Mouse (Mus musculus) intestine, embryonic 14.5 days (tissue): ENCODE measurements around the gene Atg101. TPM values are rescaled to one million over a fixed set of nuclear protein-coding genes. Genes with fewer than 3 reads are reported as not detected.

Experiments
- ATAC-seq: fragments of 200-750 bp; cut with Nextera tagmentation; replicated peaks from 2 replicates; pipeline ENCODE4 v1.8.0; 2017; ENCODE audit warnings: low read depth, moderate number of reproducible peaks, moderate TSS enrichment, moderate library complexity; ENCODE audit not compliant: low FRiP score, low TSS enrichment
- DNase-seq: peaks from one replicate; pipeline ENCODE4 v3.0.0-alpha.2; 2018; ENCODE audit warnings: low spot score
- H3K27ac ChIP-seq: fragments of 300-500 bp; sonication (generic); 2 replicates; pipeline ENCODE4 v1.5.1; 2014; ENCODE audit warnings: low read depth, mild to moderate bottlenecking, control low read depth
- H3K27me3 ChIP-seq: fragments of 300-500 bp; sonication (generic); replicated peaks from 2 replicates; pipeline ENCODE4 v1.6.1; 2014; ENCODE audit warnings: low read length, control low read depth; ENCODE audit not compliant: control insufficient read depth, insufficient read depth
- H3K36me3 ChIP-seq: fragments of 300-500 bp; sonication (generic); 2 replicates; pipeline ENCODE4 v1.6.1; 2014; ENCODE audit warnings: low read length, control low read depth; ENCODE audit not compliant: control insufficient read depth, insufficient read depth
- H3K4me1 ChIP-seq: fragments of 300-500 bp; sonication (generic); replicated peaks from 2 replicates; pipeline ENCODE4 v1.6.1; 2014; ENCODE audit warnings: low read length, control low read depth, mixed read lengths; ENCODE audit not compliant: control insufficient read depth, insufficient read depth
- H3K4me2 ChIP-seq: fragments of 300-500 bp; sonication (generic); 2 replicates; pipeline ENCODE4 v1.6.1; 2014; ENCODE audit warnings: low read length
- H3K4me3 ChIP-seq: fragments of 300-500 bp; sonication (generic); 2 replicates; pipeline ENCODE4 v1.5.1; 2014; ENCODE audit warnings: low read depth, low read length, control low read depth, mixed read lengths
- H3K9ac ChIP-seq: fragments of 300-500 bp; sonication (generic); 2 replicates; pipeline ENCODE4 v1.6.1; 2014; ENCODE audit warnings: mild to moderate bottlenecking, low read length
- H3K9me3 ChIP-seq: fragments of 300-500 bp; sonication (generic); 2 replicates; pipeline ENCODE4 v1.6.1; 2016; ENCODE audit warnings: low read length, control low read depth; ENCODE audit not compliant: control insufficient read depth
- WGBS: fragments of 180-500 bp; shearing (Covaris S2); extraction: QIAGEN DNeasy Blood & Tissue Kit; methylation state at CpG from one replicate; pipeline ENCODE4 v1.1.7; 2014; 5-methylcytosine and 5-hydroxymethylcytosine counted together
- polyA plus RNA-seq: library from polyadenylated mRNA; unstranded; fragments of >200 nt; fragmentation: Nextera tagmentation; extraction: Ambion mirVana; gene quantifications from 2 replicates; pipeline ENCODE4 v1.2.1, GENCODE M21; 2014

The Atg101 gene
- polyA plus RNA-seq, 1 experiment from 2014 or later: 67.1 TPM

DNA sequence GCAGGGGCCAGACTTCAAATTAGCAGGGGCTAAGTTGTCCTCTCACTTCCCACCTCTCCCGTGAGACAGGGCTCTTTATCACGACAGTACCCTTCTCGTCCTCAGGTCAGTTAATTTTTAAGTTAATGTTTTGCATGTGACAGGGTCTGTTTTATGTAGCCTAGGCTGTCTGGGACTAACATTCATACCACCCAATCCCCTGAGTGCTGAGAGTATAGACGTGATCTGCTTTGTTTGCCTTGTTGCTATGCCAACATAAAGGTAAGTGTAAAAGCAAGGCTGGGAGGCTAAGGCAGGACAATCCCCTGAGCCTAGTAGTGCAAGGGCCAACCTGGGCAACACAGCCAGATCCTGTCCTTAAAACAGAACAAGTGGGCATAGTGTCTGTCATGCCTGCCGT, 25.4 kb downstream of the Atg101 start:
- Histone ChIP-seq H3K36me3 (no peaks in the 10 kb centered on the region), H3K4me2 (no peak overlapping the region), H3K4me1 (peaks cover 14% of the 10 kb centered on the region; the same call in 1 of the 2 replicates), H3K9me3 (no peaks in the 10 kb centered on the region), H3K27ac (no peak overlapping the region), H3K27me3 (no peaks in the 10 kb centered on the region), H3K4me3 (no peak overlapping the region), H3K9ac (no peak overlapping the region)
- DNase-seq (no peak), ATAC-seq (peak; percentile 66)
- 18% methylated on average over 5 of the region's 5 CpGs for WGBS

- no peak overlapping the region for H3K9ac ChIP-seq
- H3K4me3 ChIP-seq: no peak overlapping the region
- WGBS: 57% methylated on average over 11 of the region's 15 CpGs
- H3K4me2 ChIP-seq: no peak overlapping the region
- no peaks in the 10 kb centered on the region for H3K36me3 ChIP-seq
- no peak overlapping the region for H3K27ac ChIP-seq
- no peak for DNase-seq
- H3K9me3 ChIP-seq: no peaks in the 10 kb centered on the region
- no peak for ATAC-seq
- no peaks in the 10 kb centered on the region for H3K27me3 ChIP-seq
- peaks cover 14% of the 10 kb centered on the region; the same call in 1 of the 2 replicates for H3K4me1 ChIP-seq
Observed at GRCm38 (mm10) chr15:101311087-101311770, 27.2 kb downstream of the Atg101 start.

- H3K36me3 ChIP-seq: no peaks in the 10 kb centered on the region
- ATAC-seq: no peak
- no peak overlapping the region for H3K4me2 ChIP-seq
- no peak overlapping the region for H3K9ac ChIP-seq
- no peak for DNase-seq
- WGBS: 78% methylated on average over 6 of the region's 6 CpGs
- no peak overlapping the region for H3K27ac ChIP-seq
- peaks cover 14% of the 10 kb centered on the region; the same call in 1 of the 2 replicates for H3K4me1 ChIP-seq
- no peaks in the 10 kb centered on the region for H3K27me3 ChIP-seq
- no peaks in the 10 kb centered on the region for H3K9me3 ChIP-seq
- no peak overlapping the region for H3K4me3 ChIP-seq
Observed at GRCm38 (mm10) chr15:101312006-101312405, 27.9 kb downstream of the Atg101 start.

GRCm38 (mm10) chr15:101315378-101315777, 31.3 kb downstream of the Atg101 start:
- no peaks in the 10 kb centered on the region; the same call in 1 of the 2 replicates for H3K4me1 ChIP-seq

DNA sequence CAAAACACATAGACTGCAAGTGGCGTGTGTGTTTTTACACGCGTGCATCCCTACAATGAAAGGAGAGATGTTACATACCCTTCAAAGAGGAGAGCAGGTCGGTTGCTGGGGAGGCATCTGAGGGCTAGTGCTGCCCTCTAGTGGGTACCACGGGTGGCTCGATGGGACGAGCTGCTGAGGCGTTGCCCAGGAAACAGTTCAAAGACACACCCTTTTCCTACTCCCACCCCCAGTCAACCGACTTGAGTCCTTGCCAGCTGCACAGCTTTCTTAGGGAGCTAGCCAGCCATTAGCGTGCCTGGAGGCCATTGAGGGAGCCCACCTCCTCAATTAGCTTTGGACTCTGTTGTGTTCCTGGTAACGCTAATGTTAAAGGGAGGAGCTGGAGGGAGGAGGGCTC, 31.8 kb downstream of the Atg101 start:
- Histone ChIP-seq H3K4me3 (peak overlapping the region; percentile 18), H3K9ac (no peak overlapping the region), H3K9me3 (no peaks in the 10 kb centered on the region), H3K4me1 (no peaks in the 10 kb centered on the region; the same call in 1 of the 2 replicates), H3K36me3 (no peaks in the 10 kb centered on the region), H3K27me3 (no peaks in the 10 kb centered on the region), H3K27ac (no peak overlapping the region), H3K4me2 (peak overlapping the region; percentile 45)
- ATAC-seq (peak; percentile 64), DNase-seq (peak; percentile 91)
- 2% methylated on average over 11 of the region's 11 CpGs for WGBS

More at GRCm38 (mm10) chr15:101315378-101315777, 31.3 kb downstream of the Atg101 start:
- WGBS: 89% methylated on average over 4 of the region's 4 CpGs
- H3K27me3 ChIP-seq: no peaks in the 10 kb centered on the region
- H3K4me3 ChIP-seq: no peak overlapping the region
- no peaks in the 10 kb centered on the region for H3K36me3 ChIP-seq
- ATAC-seq (peak; percentile 16; the same call in 1 of the 2 replicates), DNase-seq (no peak)
- H3K4me2 ChIP-seq: no peak overlapping the region; the same call in 1 of the 2 replicates
- no peak overlapping the region for H3K9ac ChIP-seq
- no peak overlapping the region for H3K27ac ChIP-seq
- H3K9me3 ChIP-seq: no peaks in the 10 kb centered on the region

DNA sequence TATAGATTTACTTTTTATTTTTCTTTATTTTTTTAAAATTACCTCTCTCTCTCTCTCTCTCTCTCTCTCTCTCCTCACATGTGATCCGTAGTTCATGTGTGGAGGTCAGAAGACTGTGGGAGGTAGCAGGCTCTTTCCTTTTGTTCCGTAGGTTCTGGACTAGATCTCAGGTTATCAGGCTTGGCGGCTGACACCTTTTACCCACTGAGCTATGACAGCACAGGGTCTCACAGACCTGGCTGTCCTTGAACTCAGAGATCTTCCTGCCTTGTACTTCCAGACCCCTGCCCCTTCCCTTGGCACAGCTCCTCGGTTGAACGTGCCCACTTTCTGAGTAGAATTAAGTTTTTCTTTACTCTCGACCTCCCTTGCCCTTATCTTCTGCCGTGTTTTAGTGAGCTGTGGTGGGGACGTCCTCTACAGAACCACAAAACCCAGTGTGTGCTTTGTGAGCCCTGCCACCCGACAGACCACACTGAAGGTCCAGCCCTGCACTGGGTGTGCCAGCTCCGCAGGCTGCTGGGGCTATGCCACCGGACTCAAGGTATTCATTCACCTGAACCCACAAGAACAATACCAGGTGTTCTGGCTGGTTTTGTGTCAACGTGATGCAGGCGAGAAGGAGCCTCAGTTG, 32.3 kb downstream of the Atg101 start:
- Histone ChIP-seq H3K27me3 (no peaks in the 10 kb centered on the region), H3K4me1 (peaks cover 6% of the 10 kb centered on the region), H3K9ac (no peak overlapping the region), H3K36me3 (no peaks in the 10 kb centered on the region), H3K27ac (no peak overlapping the region), H3K4me2 (peak overlapping the region; percentile 45), H3K4me3 (peak overlapping the region; percentile 18), H3K9me3 (no peaks in the 10 kb centered on the region)
- DNase-seq: no peak
- WGBS: 67% methylated on average over 13 of the region's 13 CpGs
- ATAC-seq: 0 out of 2 replicates have a peak, but pooled peaks have one; percentile 8

- H3K9ac ChIP-seq: no peak overlapping the region
- no peaks in the 10 kb centered on the region for H3K36me3 ChIP-seq
- H3K27ac ChIP-seq: no peak overlapping the region
- ATAC-seq: no peak
- no peaks in the 10 kb centered on the region for H3K27me3 ChIP-seq
- H3K4me1 ChIP-seq: peaks cover 12% of the 10 kb centered on the region
- H3K4me2 ChIP-seq: no peak overlapping the region
- 56% methylated on average over 18 of the region's 18 CpGs for WGBS
- H3K4me3 ChIP-seq: no peak overlapping the region
- H3K9me3 ChIP-seq: no peaks in the 10 kb centered on the region
- no peak for DNase-seq
Observed at GRCm38 (mm10) chr15:101316913-101317813, 33.1 kb downstream of the Atg101 start.

GRCm38 (mm10) chr15:101317814-101318500, 33.9 kb downstream of the Atg101 start:
- Histone ChIP-seq H3K27me3 (no peaks in the 10 kb centered on the region), H3K27ac (no peak overlapping the region), H3K9ac (no peak overlapping the region), H3K4me3 (no peak overlapping the region), H3K36me3 (no peaks in the 10 kb centered on the region), H3K4me1 (peaks cover 12% of the 10 kb centered on the region), H3K4me2 (no peak overlapping the region), H3K9me3 (no peaks in the 10 kb centered on the region)
- no peak for ATAC-seq
- no peak for DNase-seq
- 76% methylated on average over 2 of the region's 2 CpGs for WGBS
